Mouse (Mus musculus) gastrocnemius, postnatal 25 days (tissue): Measurements from ENCODE around the gene Bcar3. TPM values are rescaled to one million over a fixed set of nuclear protein-coding genes. Genes with fewer than 3 reads are reported as not detected.

Source experiments
- DNase-seq: peaks from one replicate; pipeline ENCODE4 v3.0.0; 2022
- total RNA-seq, 2 experiments: library from RNA; stranded (reverse); gene quantifications; 1 replicate in 1 of 2; 2 replicates in 1 of 2; pipeline ENCODE4 v1.2.3; 2021

The Bcar3 gene
- total RNA-seq, 2 experiments from 2014 or later, result 3.4 to 4.4 TPM

- DNase-seq, result no peak
Observed at GRCm38 (mm10) chr3:122337992-122338391, 44.1 kb downstream of the Bcar3 start.

GRCm38 (mm10) chr3:122338897-122339296, 45.0 kb downstream of the Bcar3 start:
- DNase-seq, result no peak

- no peak for DNase-seq
Observed at GRCm38 (mm10) chr3:122340135-122341068, 46.5 kb downstream of the Bcar3 start.

GRCm38 (mm10) chr3:122343437-122343853, 49.5 kb downstream of the Bcar3 start:
- no peak for DNase-seq

GRCm38 (mm10) chr3:122344350-122344749, 50.4 kb downstream of the Bcar3 start:
- DNase-seq, result no peak

- no peak for DNase-seq
Observed at GRCm38 (mm10) chr3:122345977-122346472, 52.1 kb downstream of the Bcar3 start.

- DNase-seq, result no peak
Observed at GRCm38 (mm10) chr3:122346600-122346999, 52.7 kb downstream of the Bcar3 start.

- no peak for DNase-seq
Observed at GRCm38 (mm10) chr3:122348677-122349076, 54.7 kb downstream of the Bcar3 start.

GRCm38 (mm10) chr3:122352801-122353200, 58.9 kb downstream of the Bcar3 start:
- DNase-seq, result no peak

- no peak for DNase-seq
Observed at GRCm38 (mm10) chr3:122359426-122359825, 65.5 kb downstream of the Bcar3 start.

- no peak for DNase-seq
Observed at GRCm38 (mm10) chr3:122359954-122360353, 66.0 kb downstream of the Bcar3 start.

GRCm38 (mm10) chr3:122360721-122361138, 66.8 kb downstream of the Bcar3 start:
- DNase-seq, result peak; percentile 22

- DNase-seq, result peak; percentile 28
Observed at GRCm38 (mm10) chr3:122362719-122363118, 68.8 kb downstream of the Bcar3 start.

GRCm38 (mm10) chr3:122364565-122364964, 70.6 kb downstream of the Bcar3 start:
- DNase-seq, result no peak

- peak; percentile 23 for DNase-seq
Observed at GRCm38 (mm10) chr3:122365326-122365725, 71.4 kb downstream of the Bcar3 start.

- no peak for DNase-seq
Observed at GRCm38 (mm10) chr3:122371646-122372341, 77.9 kb downstream of the Bcar3 start.

GRCm38 (mm10) chr3:122372617-122373016, 78.7 kb downstream of the Bcar3 start:
- DNase-seq, result no peak

GRCm38 (mm10) chr3:122376011-122376410, 82.1 kb downstream of the Bcar3 start:
- DNase-seq, result no peak

GRCm38 (mm10) chr3:122376412-122376831, 82.5 kb downstream of the Bcar3 start:
- no peak for DNase-seq

GRCm38 (mm10) chr3:122376841-122377464, 83.0 kb downstream of the Bcar3 start:
- DNase-seq, result no peak

- no peak for DNase-seq
Observed at GRCm38 (mm10) chr3:122378634-122379033, 84.7 kb downstream of the Bcar3 start.

GRCm38 (mm10) chr3:122380776-122381175, 86.8 kb downstream of the Bcar3 start:
- no peak for DNase-seq
